Mouse (Mus musculus): ENCODE results near the gene Dus1l.
A peak's percentile ranks its signal among the peaks of the same experiment; 100 is the strongest.
"Not testable (repeated sequence)": the region's sequence is repeated elsewhere in the genome, so short reads cannot be mapped to it uniquely, and the experiment has no call there.

The Dus1l gene

DNA sequence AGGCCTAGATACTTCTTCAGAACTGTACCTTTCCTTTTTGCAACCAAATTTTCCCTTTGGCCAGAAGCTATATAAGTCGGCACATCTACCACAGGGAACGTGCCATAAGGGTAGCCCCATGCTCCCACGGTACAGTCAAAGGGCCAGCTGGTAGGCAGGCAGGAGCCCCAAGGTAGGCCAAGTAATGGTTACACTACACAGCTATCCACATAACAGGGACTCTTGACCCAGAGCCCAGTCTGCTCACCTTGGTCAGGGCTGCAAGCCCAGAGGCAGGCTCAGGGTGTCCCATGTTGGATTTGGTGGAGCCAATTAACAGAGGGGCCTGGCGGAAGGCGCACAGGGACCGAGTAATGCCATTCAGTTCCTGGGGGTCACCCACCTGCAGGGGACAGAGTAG is 23.4 kb upstream of the Dus1l start:
- DNase-seq (ENCODE audit: low read depth): no peak

GRCm38 (mm10) chr11:120818251-120818650 is 22.0 kb upstream of the Dus1l start:
- DNase-seq (ENCODE audit: low read depth): no peak

- no peak for DNase-seq (ENCODE audit: low read depth)
Measured at GRCm38 (mm10) chr11:120817358-120817757, 21.2 kb upstream of the Dus1l start.

- DNase-seq (ENCODE audit: low read depth): no peak
Measured at GRCm38 (mm10) chr11:120812068-120812467, 15.9 kb upstream of the Dus1l start.

DNA sequence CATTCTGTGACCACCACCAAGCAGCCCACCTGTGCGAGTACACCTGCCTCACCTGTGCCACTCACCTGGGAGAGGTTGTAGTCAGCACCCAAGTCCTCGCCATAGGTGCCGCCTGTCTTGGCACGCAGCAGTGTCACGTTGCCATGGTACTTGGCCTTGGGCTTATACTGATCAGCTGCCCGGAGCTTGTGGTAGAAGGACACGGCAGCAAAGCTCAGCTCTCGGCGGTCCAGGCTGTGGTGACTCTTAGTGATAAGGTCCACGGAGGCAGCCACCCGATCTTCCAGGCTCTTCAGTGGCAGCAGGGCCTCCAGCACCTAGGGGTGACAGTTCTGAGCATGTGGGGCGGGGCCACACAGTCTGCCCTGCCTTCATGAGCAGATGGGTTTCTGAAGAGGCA is 11.8 kb upstream of the Dus1l start:
- no peak for DNase-seq (ENCODE audit: low read depth)

DNA sequence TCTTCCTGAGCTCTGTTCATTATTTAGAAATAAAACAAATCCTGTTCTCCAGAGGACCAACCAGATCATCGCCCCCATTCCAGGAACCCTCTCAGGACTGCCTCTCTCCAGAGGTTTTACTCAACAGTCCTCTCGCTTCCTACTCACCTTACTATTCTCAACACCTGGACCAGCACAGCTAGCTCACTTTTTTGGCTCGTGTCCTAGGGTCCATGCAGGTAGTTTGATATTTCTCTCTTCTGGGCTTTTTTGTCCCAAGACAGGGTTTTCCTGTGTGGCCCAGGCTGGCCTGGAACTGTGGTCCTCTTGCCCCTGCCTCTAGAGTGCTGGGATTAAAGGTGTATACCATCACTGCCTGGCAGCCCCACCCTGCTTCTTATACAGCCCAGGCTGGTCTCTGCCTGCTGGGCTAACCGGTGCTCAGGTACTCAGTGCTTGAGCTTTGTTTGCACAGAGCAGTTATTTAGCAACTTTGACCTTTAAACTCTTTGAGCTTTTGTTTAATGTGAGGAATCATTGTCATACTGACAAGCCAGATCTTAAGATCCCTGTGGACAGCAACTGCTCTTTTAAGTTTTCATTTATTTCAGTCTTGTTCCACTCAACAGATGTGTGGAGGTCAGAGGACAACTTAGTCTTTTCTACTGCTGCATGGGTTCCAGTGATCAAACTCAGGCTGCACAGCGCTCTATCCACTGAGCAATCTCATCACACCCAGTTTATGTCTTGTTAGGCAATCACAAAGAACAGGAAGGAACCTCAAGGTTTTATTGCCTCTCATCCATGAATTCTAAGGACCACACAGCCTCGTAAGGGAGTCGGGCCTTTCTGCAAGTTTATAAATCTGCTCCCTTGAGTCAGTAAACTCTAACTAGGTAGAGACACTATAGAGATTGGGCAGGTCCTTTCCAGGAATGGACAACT is 9.4 kb upstream of the Dus1l start:
- DNase-seq (ENCODE audit: low read depth): no peak

DNA sequence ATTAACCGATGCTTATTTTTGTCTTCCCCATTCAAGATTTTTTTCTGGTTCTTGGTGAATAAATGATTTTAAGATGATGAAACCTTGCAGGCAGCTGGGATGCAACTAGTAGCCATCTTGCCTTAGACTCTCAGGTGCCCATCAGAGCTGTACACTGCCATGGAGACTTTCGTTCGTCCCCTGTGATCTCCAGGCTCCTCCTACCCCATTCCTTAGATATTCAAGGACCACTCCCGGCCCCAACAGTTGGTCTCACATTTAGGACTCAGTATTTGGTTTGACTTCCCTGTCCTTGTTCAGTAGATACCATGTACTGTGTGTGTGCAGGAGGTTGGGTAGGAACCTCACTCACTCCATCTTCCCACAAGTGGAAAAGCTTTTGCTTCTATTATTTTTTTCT is 8.6 kb upstream of the Dus1l start:
- DNase-seq (ENCODE audit: low read depth): no peak

GRCm38 (mm10) chr11:120804274-120804673 is 8.1 kb upstream of the Dus1l start:
- no peak for DNase-seq (ENCODE audit: low read depth)

DNA sequence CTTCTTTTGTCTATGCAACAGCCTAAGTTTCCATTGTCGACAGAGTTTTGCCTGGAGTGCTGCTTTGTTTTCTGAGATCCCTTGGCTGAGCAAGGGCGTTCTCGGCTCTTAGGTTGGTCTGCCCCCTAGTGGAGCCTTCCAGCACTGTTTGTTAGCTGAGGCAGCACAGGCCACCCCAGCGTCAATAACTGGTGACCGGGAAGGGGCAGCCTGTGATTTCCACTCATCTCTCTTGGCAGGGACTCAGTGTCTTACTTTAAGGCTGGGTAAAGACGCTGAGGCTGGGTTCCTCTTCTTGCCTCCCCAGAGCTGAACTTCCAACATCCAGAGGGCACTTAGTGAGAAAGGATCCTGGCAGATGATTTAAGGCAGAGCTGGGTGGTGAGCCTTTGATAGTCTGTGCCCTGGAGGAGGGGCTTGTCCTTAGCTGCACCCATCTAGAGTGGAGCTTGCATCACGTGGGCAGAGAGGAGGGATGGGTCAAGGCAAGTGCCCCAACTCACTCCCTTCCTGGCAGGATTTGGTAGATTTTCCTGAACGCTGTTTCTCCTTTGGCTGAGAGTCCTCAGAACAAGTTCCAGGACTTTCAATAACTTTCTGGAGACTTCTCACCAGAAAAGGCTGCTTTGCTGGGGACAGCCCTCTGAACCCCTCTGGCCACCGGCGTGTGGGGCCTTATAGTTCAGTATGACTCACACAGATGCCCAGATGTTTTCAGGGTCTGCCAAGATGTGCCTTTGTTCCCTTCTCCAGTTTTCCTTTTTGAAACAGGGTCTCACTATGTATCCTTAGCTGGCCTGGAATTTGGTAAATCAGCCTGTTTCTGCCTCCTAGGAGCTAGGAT is 4.1 kb upstream of the Dus1l start:
- peak; percentile 91 for DNase-seq (ENCODE audit: low read depth)

GRCm38 (mm10) chr11:120799316-120799890 is 3.2 kb upstream of the Dus1l start:
- DNase-seq (ENCODE audit: low read depth): no peak

DNA sequence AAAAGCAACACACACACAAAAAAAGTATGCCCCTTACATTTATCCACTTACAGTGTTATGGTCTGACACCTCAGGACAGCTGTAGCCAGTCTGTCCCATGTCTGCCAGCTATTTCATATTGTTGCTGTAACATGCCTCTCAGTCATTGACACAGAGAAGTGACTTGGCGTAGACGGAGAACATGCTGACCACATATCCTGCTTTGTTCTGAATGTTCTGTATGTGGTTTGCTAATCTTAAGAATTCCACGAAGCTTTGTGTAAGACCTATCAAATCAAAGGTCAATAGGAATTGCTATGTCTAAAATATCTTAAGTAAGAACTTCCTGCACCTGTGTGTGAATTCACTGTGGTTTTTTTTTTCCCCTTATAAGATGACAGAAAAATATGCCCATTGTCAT is 2.0 kb upstream of the Dus1l start:
- peak; percentile 18 for DNase-seq (ENCODE audit: low read depth)

DNA sequence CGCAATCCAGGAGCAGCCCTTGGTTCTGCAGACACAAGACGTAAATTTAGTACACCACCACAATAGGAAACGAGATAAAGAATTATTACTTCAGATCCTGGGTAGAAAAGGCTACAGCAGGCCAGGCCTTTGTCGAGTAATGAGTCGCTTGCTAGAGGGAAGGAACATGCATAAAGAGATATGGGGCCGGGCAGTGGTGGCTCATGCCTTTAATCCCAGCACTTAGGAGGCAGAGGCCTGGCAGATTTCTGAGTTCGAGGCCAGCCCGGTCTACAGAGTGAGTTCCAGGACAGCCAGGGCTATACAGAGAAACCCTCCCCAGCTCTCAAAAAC is 377 bp upstream of the Dus1l start:
- no peak for DNase-seq (ENCODE audit: low read depth)

- DNase-seq (ENCODE audit: low read depth): no peak
Measured at GRCm38 (mm10) chr11:120792652-120793051, 3.6 kb downstream of the Dus1l start.

- no peak for DNase-seq (ENCODE audit: low read depth)
Measured at GRCm38 (mm10) chr11:120789810-120790209, 6.4 kb downstream of the Dus1l start.

DNA sequence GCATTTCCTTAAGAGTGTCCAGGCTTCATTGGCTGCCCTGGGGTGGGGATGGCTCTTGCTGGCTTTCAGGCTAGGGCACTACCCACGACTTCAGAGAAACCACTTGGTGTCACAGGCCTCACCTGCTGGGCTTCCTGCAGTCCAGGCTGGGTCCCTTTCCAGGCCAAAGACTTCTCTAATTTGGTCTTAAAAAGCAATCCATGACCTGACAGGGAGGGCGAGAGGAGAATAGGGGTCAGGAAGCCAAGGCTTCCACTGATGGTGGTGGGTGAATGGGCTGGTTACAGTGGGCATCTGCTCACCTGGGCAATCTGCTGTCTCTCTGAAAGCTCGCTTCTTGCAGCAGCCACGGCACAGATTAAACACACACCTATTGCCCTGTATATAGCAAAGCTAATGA is 6.8 kb downstream of the Dus1l start:
- no peak for DNase-seq (ENCODE audit: low read depth)

GRCm38 (mm10) chr11:120788460-120788859 is 7.7 kb downstream of the Dus1l start:
- DNase-seq (ENCODE audit: low read depth): not testable (repeated sequence)

GRCm38 (mm10) chr11:120785145-120785544 is 11.1 kb downstream of the Dus1l start:
- no peak for DNase-seq (ENCODE audit: low read depth)

DNA sequence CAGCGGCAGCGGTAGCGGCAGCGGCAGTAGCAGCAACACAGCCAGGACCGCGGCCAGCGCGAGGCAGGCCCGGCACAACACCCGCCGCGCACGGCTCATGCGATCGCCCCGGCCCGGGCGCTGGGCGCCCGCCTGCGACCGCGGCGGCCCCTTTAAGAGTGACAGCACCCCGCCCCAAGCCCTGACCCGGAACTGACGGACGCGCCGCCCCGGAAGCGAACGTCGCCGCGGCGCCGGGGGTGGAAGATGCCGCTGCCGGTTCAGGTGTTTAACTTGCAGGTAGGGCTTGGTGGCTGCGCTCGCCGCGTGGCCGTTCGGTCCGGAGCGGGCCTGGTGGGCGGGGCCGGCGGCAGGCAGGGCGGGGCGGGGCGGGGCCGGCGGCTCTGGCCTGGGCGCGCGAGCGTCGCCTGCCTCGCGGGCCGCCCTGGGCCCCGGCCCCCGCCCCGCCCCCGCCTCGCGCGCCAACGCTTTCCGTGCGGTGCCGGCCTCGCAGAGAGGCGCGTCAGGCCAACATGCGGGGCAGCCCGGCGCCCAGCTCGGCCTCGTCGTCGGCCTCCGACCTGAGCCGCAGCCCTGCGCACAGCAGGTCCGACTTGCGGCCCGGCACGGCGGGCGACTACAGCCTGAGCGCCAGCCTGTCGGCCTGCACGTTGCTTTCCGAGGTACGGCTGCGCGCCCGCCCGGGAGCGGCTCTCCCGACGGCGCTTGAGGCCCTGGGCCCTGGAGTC is 12.0 kb downstream of the Dus1l start, which contains the start of the genes Rfng and Gps1:
TSS of gene Rfng (minus strand) at position 144 of the 728 bp plus-strand sequence.
TSS of gene Gps1 (plus strand) at position 209 of the 728 bp plus-strand sequence.
- DNase-seq (ENCODE audit: low read depth): peak; percentile 86

DNA sequence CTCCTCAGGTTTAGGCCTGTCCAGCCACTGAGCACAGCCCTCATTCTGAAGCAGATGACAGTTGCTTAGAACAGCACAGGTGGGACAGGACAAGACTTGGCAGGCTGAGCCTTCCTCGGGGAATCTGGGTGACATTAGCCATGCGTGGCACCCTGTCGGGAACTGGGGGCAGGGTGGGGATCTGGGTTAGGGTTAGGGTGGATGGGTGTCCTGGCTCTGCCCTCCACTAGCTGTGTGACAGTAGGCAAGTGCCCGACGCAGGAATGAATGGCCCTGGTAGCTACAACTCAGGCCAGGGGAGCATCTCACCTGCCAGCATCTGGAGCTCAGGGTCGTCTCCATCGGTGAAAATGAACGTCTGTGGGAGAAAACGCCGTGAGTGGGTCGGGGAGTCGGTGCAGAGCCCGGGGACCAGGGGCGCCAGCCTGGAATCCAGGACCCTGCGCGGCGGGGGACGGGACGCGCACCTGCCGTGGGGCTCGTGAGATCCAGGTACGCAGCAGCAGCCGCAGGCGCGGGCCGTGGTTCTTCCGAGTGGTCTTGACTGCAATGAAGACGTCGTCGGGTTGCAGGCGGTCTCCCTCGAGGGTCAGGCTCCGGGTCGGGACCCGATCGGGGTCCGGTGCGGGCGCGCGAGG is 12.7 kb downstream of the Dus1l start:
- DNase-seq (ENCODE audit: low read depth): peak; percentile 28

GRCm38 (mm10) chr11:120781361-120781760 is 14.8 kb downstream of the Dus1l start:
- not testable (repeated sequence) for DNase-seq (ENCODE audit: low read depth)

- DNase-seq (ENCODE audit: low read depth): no peak
Measured at GRCm38 (mm10) chr11:120779876-120780275, 16.3 kb downstream of the Dus1l start.

All from induced T-regulatory cell, adult 2 months (primary cell).